Mouse (Mus musculus) ES-E14 (cell line): ENCODE measurements around the gene Tnks1bp1.

ENCODE experiments used
- HCFC1 ChIP-seq: IDR thresholded peaks from 2 replicates; pipeline ENCODE4 v1.6.1; 2012; ENCODE audit warnings: low read length, inconsistent platforms, borderline replicate concordance; ENCODE audit not compliant: insufficient read depth
- ZC3H11A ChIP-seq: IDR thresholded peaks from 2 replicates; pipeline ENCODE4 v1.6.1; 2012; ENCODE audit warnings: low read depth, mild to moderate bottlenecking, inconsistent platforms, low read length, borderline replicate concordance
- ZNF384 ChIP-seq: IDR thresholded peaks from 2 replicates; pipeline ENCODE4 v1.6.1; 2012; ENCODE audit warnings: low read depth, low read length, inconsistent platforms

- TF ChIP-seq ZNF384 (no peak), ZC3H11A (no peak), HCFC1 (no peak)
Observed at GRCm38 (mm10) chr2:85033121-85033520, 14.7 kb upstream of the Tnks1bp1 start.
